Mouse (Mus musculus) olfactory bulb, adult 2 months (tissue): ENCODE results near the gene Sstr2. TPM values are rescaled to one million over a fixed set of nuclear protein-coding genes. Genes with fewer than 3 reads are reported as not detected.

ENCODE experiments used
- H3K27ac ChIP-seq: fragments of 200-500 bp; 2 replicates; pipeline ENCODE4 v1.5.1; 2012; ENCODE audit warnings: low read depth, low read length; ENCODE audit not compliant: insufficient read depth
- H3K4me1 ChIP-seq: fragments of 200-500 bp; 2 replicates; pipeline ENCODE4 v1.6.1; 2012; ENCODE audit warnings: low read length; ENCODE audit not compliant: control insufficient read depth, insufficient read depth
- H3K4me3 ChIP-seq: fragments of 200-500 bp; 2 replicates; pipeline ENCODE4 v1.5.1; 2012; ENCODE audit warnings: mild to moderate bottlenecking, low read depth, low read length, moderate library complexity; ENCODE audit not compliant: insufficient read depth
- CTCF ChIP-seq: fragments of 200-500 bp; IDR thresholded peaks from 2 replicates; pipeline ENCODE4 v1.5.1; 2012; ENCODE audit warnings: low read depth, mild to moderate bottlenecking, low read length, moderate library complexity; ENCODE audit not compliant: insufficient read depth
- POLR2A ChIP-seq: fragments of 200-500 bp; IDR thresholded peaks from 2 replicates; pipeline ENCODE4 v1.6.1; 2012; ENCODE audit warnings: mild to moderate bottlenecking, low read depth, low read length, moderate library complexity; ENCODE audit not compliant: insufficient read depth
- WGBS: fragments of 180-500 bp; shearing (Covaris S2); methylation state at CpG from one replicate; pipeline ENCODE4 v1.1.7; 2018; 5-methylcytosine and 5-hydroxymethylcytosine counted together
- polyA plus RNA-seq: library from polyadenylated mRNA; stranded (reverse); fragments of >200 nt; gene quantifications from 2 replicates; pipeline ENCODE4 v1.2.4, GENCODE M21; 2012; ENCODE audit warnings: low replicate concordance; ENCODE audit not compliant: missing spikeins, insufficient read depth, insufficient read length

The Sstr2 gene
- polyA plus RNA-seq, 1 experiment, result not detected

- TF ChIP-seq CTCF, result no peak
- no peak for TF ChIP-seq POLR2A
- no peak overlapping the region for H3K4me3 ChIP-seq
- peaks cover 34% of the 10 kb centered on the region for H3K4me1 ChIP-seq
- WGBS, result 58% methylated on average over 14 of the region's 14 CpGs
- no peak overlapping the region for H3K27ac ChIP-seq
Observed at GRCm38 (mm10) chr11:113617132-113617911, 1.8 kb upstream of the Sstr2 start.

- WGBS, result 31% methylated on average over 4 of the region's 4 CpGs
- TF ChIP-seq POLR2A, result no peak
- TF ChIP-seq CTCF, result no peak
- Histone ChIP-seq H3K4me3 (peak overlapping the region; percentile 46), H3K27ac (no peak overlapping the region), H3K4me1 (peaks cover 33% of the 10 kb centered on the region)
Observed at GRCm38 (mm10) chr11:113618303-113618671, 855 bp upstream of the Sstr2 start.

- Histone ChIP-seq H3K4me3 (peak overlapping the region; percentile 46), H3K27ac (no peak overlapping the region), H3K4me1 (peaks cover 28% of the 10 kb centered on the region)
- TF ChIP-seq CTCF (no peak), POLR2A (no peak)
- 1% methylated on average over 31 of the region's 31 CpGs for WGBS
Observed at GRCm38 (mm10) chr11:113619420-113620080, 408 bp downstream of the Sstr2 start.

GRCm38 (mm10) chr11:113621001-113621400 lies 1.9 kb downstream of the Sstr2 start:
- Histone ChIP-seq H3K27ac (no peak overlapping the region), H3K4me3 (no peak overlapping the region), H3K4me1 (peaks cover 28% of the 10 kb centered on the region)
- WGBS, result 88% methylated on average over 2 of the region's 2 CpGs
- TF ChIP-seq POLR2A (no peak), CTCF (no peak)

- H3K4me1 ChIP-seq, result peaks cover 28% of the 10 kb centered on the region
- WGBS, result 85% methylated on average over 4 of the region's 4 CpGs
- H3K4me3 ChIP-seq, result no peak overlapping the region
- TF ChIP-seq POLR2A, result no peak
- no peak for TF ChIP-seq CTCF
- no peak overlapping the region for H3K27ac ChIP-seq
Observed at GRCm38 (mm10) chr11:113622028-113622427, 2.9 kb downstream of the Sstr2 start.

- Histone ChIP-seq H3K27ac (no peak overlapping the region), H3K4me1 (peaks cover 5% of the 10 kb centered on the region; the same call in 1 of the 2 replicates), H3K4me3 (no peak overlapping the region)
- TF ChIP-seq CTCF (no peak), POLR2A (no peak)
- 94% methylated on average over 18 of the region's 18 CpGs for WGBS
Observed at GRCm38 (mm10) chr11:113625437-113625836, 6.3 kb downstream of the Sstr2 start.

- no peak overlapping the region for H3K27ac ChIP-seq
- TF ChIP-seq CTCF, result no peak
- TF ChIP-seq POLR2A, result no peak
- 54% methylated on average over 4 of the region's 4 CpGs for WGBS
- no peak overlapping the region for H3K4me3 ChIP-seq
- H3K4me1 ChIP-seq, result no peaks in the 10 kb centered on the region
Observed at GRCm38 (mm10) chr11:113627785-113628184, 8.6 kb downstream of the Sstr2 start.

- Histone ChIP-seq H3K4me1 (no peaks in the 10 kb centered on the region), H3K4me3 (no peak overlapping the region), H3K27ac (no peak overlapping the region)
- 56% methylated on average over 7 of the region's 7 CpGs for WGBS
- TF ChIP-seq CTCF, result no peak
- no peak for TF ChIP-seq POLR2A
Observed at GRCm38 (mm10) chr11:113630642-113631041, 11.5 kb downstream of the Sstr2 start.

GRCm38 (mm10) chr11:113631302-113631701 lies 12.2 kb downstream of the Sstr2 start:
- TF ChIP-seq POLR2A, result no peak
- TF ChIP-seq CTCF, result no peak
- H3K4me1 ChIP-seq, result no peaks in the 10 kb centered on the region
- WGBS, result 75% methylated on average over 8 of the region's 8 CpGs
- no peak overlapping the region for H3K27ac ChIP-seq
- no peak overlapping the region for H3K4me3 ChIP-seq
